Mouse (Mus musculus) c-Kit-positive CD71-positive TER-119-positive erythroid progenitor cells, embryonic 14.5 days (primary cell): ENCODE results near the gene Cdkal1.

ENCODE experiments used
- DNase-seq: peaks from one replicate; pipeline ENCODE4 v3.0.0-alpha.2; 2013; ENCODE audit warnings: low spot score

The Cdkal1 gene

DNA sequence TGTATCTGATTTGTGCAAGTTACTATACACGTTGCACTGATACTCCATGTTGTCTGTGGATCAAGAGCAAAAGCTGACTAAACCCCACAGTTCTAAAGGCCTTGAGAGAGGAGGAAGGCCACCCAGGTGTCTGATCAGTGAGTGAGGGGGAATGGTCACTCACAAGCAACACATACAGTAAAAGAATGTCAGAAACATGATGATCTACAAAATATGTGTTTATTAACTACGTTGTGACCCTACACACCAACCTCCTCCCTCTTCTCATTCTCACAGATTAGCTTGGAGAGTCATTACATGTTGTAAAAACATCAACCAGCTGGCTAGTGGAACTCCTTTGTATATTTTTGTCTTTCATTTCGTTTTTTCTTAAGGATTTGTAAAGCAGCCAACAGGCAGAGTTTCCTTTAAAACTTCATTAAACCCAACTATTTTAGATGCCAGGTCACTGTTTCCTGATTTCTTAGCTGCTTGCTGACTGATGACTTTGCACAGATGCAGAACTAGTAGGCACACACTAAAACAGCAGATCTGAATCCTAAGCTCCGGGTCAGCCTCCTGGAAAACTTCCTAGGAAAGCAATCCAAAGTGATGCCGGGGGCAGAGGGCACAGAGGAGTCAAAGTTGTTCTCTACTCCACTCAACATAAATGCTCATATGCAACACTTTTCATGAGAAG is 157.0 kb downstream of the Cdkal1 start:
- no peak for DNase-seq

GRCm38 (mm10) chr13:29697230-29697629 is 158.2 kb downstream of the Cdkal1 start:
- DNase-seq: no peak

- DNase-seq: no peak
Measured at GRCm38 (mm10) chr13:29690734-29691133, 164.7 kb downstream of the Cdkal1 start.

- no peak for DNase-seq
Measured at GRCm38 (mm10) chr13:29688851-29689250, 166.6 kb downstream of the Cdkal1 start.

GRCm38 (mm10) chr13:29687872-29688271 is 167.6 kb downstream of the Cdkal1 start:
- DNase-seq: no peak

DNA sequence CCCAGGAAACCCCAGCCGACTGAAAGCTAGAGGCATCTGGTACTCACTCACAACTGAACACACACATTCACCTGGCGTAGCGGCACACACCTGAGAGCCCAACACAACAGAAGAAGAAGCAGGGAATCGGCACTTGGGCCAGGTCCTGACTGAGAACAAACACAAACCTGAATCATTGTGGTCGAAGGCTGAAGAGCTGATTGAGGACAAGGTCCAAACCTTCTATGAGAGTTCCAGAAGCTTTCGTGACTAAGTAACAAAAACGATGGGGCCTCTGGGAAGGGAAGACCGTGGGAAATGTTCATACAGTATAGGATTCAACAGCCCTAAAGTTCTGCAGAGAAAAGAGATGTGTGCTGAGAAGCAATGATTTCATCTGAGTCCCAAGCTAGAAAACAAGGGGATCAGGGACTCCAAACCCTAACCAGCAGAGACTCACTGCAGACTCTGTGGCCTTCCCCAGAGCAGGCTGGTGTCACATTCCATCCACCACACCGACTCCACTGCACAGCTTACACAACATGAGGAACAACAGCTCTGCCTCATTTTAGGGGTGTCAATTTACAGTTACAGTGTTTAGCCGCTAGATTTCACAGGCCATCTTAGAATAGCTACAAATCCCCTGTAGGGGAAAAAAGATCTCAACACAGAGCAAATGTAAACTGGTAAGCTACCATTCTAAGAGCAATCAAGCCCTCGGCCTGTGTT is 175.8 kb downstream of the Cdkal1 start:
- no peak for DNase-seq

DNA sequence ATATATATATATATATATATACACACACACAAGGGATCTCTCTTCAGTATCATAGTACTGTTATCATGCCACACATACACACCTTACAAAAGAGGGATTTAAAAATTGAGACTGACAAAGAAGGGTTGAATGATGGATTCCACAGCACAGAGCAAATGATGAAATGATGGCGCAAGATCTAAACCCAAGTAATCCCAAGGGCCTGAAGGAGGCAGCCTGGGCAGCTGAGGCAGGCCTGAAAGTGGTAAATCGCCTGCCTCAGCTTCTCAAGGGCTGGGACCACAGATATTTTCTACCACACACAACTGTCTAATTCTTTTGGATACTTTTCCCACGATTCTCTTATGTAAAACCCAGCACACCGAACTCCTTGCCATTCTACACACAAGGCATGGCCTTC is 177.9 kb downstream of the Cdkal1 start:
- DNase-seq: no peak

GRCm38 (mm10) chr13:29670626-29671025 is 184.8 kb downstream of the Cdkal1 start:
- DNase-seq: no peak

GRCm38 (mm10) chr13:29663908-29664307 is 191.6 kb downstream of the Cdkal1 start:
- no peak for DNase-seq

GRCm38 (mm10) chr13:29655841-29656365 is 199.6 kb downstream of the Cdkal1 start:
- no peak for DNase-seq

DNA sequence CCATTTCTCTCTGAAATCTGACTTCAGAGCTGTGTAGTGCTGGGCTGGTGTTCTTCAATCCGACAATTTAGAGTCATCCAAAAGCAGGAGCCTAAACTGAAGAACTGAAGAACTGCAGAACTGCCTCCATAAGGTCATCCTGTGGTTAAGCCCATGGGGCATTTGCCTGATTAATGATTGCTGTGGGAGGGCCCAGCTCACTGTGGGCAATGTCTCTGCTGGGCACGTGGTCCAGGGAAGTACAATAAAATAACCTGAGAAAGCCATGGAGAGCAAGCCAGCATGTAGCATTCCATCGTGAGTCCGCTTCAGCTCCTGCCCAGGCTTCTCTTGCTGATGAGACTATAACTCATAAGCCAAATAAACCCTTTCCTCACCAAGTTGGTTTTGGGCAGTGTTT is 202.1 kb downstream of the Cdkal1 start:
- no peak for DNase-seq

DNA sequence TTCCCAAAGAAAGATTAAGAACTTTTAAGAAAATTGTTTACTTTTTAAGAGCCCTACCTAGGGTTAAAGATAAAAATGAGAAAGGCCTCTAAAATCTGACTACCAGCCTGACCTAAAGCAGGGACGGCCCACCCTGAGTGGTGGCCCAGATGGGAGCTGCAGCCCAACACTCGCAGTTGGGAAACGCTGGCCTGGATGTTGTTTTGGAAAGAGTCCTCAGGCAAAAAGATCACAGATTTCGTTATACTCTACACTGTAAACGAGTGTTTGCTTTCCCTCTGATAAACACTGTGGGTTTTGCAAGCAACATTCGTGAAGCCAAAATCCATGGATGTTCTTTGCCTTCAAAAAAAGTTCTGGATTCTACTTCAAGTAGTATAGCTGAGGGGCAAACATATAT is 202.7 kb downstream of the Cdkal1 start:
- no peak for DNase-seq

DNA sequence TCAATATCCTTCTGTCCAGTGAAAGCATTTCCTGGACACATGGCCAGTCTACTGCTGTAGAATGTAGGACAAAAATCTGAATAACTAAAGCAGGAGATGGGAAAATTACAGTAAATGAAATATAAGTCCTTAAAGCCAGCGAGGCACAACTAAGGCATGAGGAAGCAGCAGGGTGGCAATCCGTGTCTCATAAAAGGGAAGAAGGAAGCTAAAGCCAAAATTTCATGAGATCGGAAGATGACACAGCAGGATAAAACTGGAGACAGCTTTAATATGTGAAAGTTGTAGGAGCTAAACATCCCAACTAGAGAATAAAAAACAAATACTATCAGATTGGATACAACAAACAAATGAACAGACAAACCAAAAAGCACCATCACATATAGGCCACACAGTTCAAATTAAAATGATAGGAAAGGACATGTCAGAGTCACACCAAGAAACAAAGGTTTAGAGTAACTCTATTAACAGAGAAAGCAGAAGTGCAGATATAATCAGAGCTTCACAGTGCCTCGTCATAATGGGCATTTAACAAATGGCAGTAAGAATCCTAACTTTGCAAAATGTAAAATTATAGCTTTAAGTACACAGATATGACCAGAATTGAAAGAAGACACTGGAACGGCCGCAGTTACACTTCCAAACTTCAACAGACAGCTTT is 204.8 kb downstream of the Cdkal1 start:
- no peak for DNase-seq

DNA sequence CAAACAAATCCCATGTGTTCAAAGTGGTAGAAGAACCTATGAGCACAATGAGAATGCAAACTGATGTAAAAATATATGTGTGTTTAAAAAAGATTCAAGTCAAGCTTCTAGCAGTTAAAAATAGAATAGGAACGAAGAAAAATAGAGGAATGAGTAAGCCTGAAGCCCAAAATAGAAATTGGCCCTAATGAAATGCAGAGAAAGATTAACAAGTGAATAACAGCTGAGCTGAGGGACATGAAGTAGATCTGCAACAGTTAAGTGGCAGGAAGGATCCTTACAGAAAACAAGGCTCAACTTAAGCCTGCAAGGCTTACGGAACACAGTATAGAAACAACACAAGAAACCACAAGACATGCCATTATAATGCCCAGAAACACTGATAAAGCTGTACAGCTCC is 205.9 kb downstream of the Cdkal1 start:
- no peak for DNase-seq

GRCm38 (mm10) chr13:29642226-29642625 is 213.2 kb downstream of the Cdkal1 start:
- no peak for DNase-seq

- DNase-seq: no peak
Measured at GRCm38 (mm10) chr13:29641200-29641599, 214.3 kb downstream of the Cdkal1 start.

GRCm38 (mm10) chr13:29640186-29640585 is 215.3 kb downstream of the Cdkal1 start:
- DNase-seq: no peak

GRCm38 (mm10) chr13:29638303-29638702 is 217.2 kb downstream of the Cdkal1 start:
- DNase-seq: no peak

DNA sequence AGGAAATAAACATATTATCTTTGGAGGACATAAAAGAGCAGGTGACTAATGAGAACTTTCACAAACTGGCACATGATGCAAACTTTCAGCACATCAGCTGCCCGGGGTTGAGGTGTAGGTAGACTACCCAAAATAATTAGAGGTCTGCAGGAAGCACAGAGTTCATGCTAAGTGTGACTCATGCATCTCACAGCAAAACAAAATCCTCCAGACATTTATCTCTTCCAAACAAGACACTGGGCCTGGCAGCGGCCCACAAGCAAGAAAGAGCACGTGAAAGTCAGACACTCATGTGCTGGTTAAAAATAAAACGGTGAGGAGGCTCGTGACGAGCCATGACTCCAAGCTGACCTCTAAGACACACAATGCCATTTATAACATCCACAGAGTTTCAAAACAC is 217.7 kb downstream of the Cdkal1 start:
- no peak for DNase-seq

DNA sequence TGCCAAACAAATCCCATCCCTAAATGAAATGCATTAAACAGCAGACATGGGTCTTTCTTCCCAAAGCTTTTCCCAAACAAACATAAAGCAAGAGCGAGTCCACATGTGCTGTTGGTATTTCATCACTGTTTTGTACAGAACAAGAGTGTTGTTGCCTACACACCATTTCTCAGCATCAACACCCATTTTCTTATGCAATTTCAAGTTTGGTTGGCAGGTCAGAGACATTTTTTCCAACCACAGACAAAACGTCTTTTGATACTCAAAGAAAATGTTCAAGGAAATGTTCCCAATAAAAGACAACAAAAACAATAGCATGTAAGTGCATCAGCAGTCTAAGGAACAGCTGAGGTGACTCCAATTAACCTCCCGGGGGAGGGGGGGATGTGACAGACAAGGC is 219.9 kb downstream of the Cdkal1 start:
- DNase-seq: no peak

GRCm38 (mm10) chr13:29631342-29631741 is 224.1 kb downstream of the Cdkal1 start:
- DNase-seq: no peak

GRCm38 (mm10) chr13:29628607-29629006 is 226.9 kb downstream of the Cdkal1 start:
- DNase-seq: no peak
